Mouse (Mus musculus) gastrocnemius, postnatal 10 days (tissue): ENCODE data around the gene Iqcd. TPM values are rescaled to one million over a fixed set of nuclear protein-coding genes. Genes with fewer than 3 reads are reported as not detected.

Experiments
- DNase-seq: peaks from one replicate; pipeline ENCODE4 v3.0.0; 2021; ENCODE audit warnings: mixed read lengths
- total RNA-seq, 2 experiments: library from RNA; stranded (reverse); gene quantifications; 2 replicates each; pipeline ENCODE4 v1.2.3; 2021

Gene Iqcd
- total RNA-seq, 2 experiments from 2014 or later, result 0.40 to 0.50 TPM

- no peak for DNase-seq
These were observed 17.6 kb upstream of the Iqcd start for GRCm38 (mm10) chr5:120571056-120571740.

- no peak for DNase-seq
These were observed 14.2 kb upstream of the Iqcd start for GRCm38 (mm10) chr5:120574469-120575063.

GRCm38 (mm10) chr5:120576781-120577301 is 12.0 kb upstream of the Iqcd start:
- DNase-seq, result peak; percentile 35

GRCm38 (mm10) chr5:120577935-120578441 is 10.8 kb upstream of the Iqcd start:
- no peak for DNase-seq

- peak; percentile 73 for DNase-seq
These were observed 10.2 kb upstream of the Iqcd start for GRCm38 (mm10) chr5:120578504-120579081.

- peak; percentile 65 for DNase-seq
These were observed 9.5 kb upstream of the Iqcd start for GRCm38 (mm10) chr5:120579211-120579897.

GRCm38 (mm10) chr5:120579898-120580626 is 8.8 kb upstream of the Iqcd start:
- no peak for DNase-seq

- no peak for DNase-seq
These were observed 6.8 kb upstream of the Iqcd start for GRCm38 (mm10) chr5:120582002-120582401.

GRCm38 (mm10) chr5:120583511-120583910 is 5.3 kb upstream of the Iqcd start:
- DNase-seq, result no peak

GRCm38 (mm10) chr5:120584968-120585367 is 3.8 kb upstream of the Iqcd start:
- no peak for DNase-seq

GRCm38 (mm10) chr5:120586741-120587615 is 1.8 kb upstream of the Iqcd start:
- DNase-seq, result no peak

GRCm38 (mm10) chr5:120587616-120587926 is 1.2 kb upstream of the Iqcd start:
- DNase-seq, result no peak

- DNase-seq, result no peak
These were observed 762 bp upstream of the Iqcd start for GRCm38 (mm10) chr5:120587940-120588568.

GRCm38 (mm10) chr5:120590356-120591010 is 1.7 kb downstream of the Iqcd start:
- no peak for DNase-seq

GRCm38 (mm10) chr5:120592141-120592540 is 3.3 kb downstream of the Iqcd start:
- DNase-seq, result no peak

GRCm38 (mm10) chr5:120594485-120594884 is 5.7 kb downstream of the Iqcd start:
- DNase-seq, result no peak

- no peak for DNase-seq
These were observed 10.8 kb downstream of the Iqcd start for GRCm38 (mm10) chr5:120599625-120600024.

- DNase-seq, result no peak
These were observed 12.3 kb downstream of the Iqcd start for GRCm38 (mm10) chr5:120600946-120601668.

GRCm38 (mm10) chr5:120602210-120602609 is 13.4 kb downstream of the Iqcd start:
- DNase-seq, result no peak
